Mouse (Mus musculus) limb, embryonic 12.5 days (tissue): ENCODE results near the gene Ankrd54. TPM values are rescaled to one million over a fixed set of nuclear protein-coding genes. Genes with fewer than 3 reads are reported as not detected.
"Not testable (repeated sequence)": the region's sequence is repeated elsewhere in the genome, so short reads cannot be mapped to it uniquely, and the experiment has no call there.

Experiments
- ATAC-seq: fragments of 200-750 bp; cut with Nextera tagmentation; 2 replicates; pipeline ENCODE4 v1.8.0; 2017; ENCODE audit warnings: low read depth, moderate TSS enrichment; ENCODE audit not compliant: insufficient number of reproducible peaks, insufficient read depth, low FRiP score, low TSS enrichment
- H3K27ac ChIP-seq: fragments of 300-500 bp; sonication (generic); 2 replicates; pipeline ENCODE4 v1.5.1; 2016; ENCODE audit warnings: mild to moderate bottlenecking, moderate library complexity
- H3K27me3 ChIP-seq: fragments of 300-500 bp; sonication (generic); 2 replicates; pipeline ENCODE4 v1.6.1; 2016; ENCODE audit warnings: mild to moderate bottlenecking, moderate library complexity
- H3K36me3 ChIP-seq: fragments of 300-500 bp; sonication (generic); 2 replicates; pipeline ENCODE4 v1.6.1; 2016; ENCODE audit warnings: mild to moderate bottlenecking, moderate library complexity
- H3K4me1 ChIP-seq: fragments of 300-500 bp; sonication (generic); replicated peaks from 2 replicates; pipeline ENCODE4 v1.6.1; 2016
- H3K4me2 ChIP-seq: fragments of 300-500 bp; sonication (generic); 2 replicates; pipeline ENCODE4 v1.6.1; 2016; ENCODE audit warnings: mild to moderate bottlenecking, moderate library complexity
- H3K4me3 ChIP-seq: fragments of 300-500 bp; sonication (generic); replicated peaks from 2 replicates; pipeline ENCODE4 v1.5.1; 2016; ENCODE audit warnings: mild to moderate bottlenecking
- H3K9ac ChIP-seq: fragments of 300-500 bp; sonication (generic); replicated peaks from 2 replicates; pipeline ENCODE4 v1.6.1; 2016; ENCODE audit warnings: mild to moderate bottlenecking, moderate library complexity
- H3K9me3 ChIP-seq: fragments of 300-500 bp; sonication (generic); 2 replicates; pipeline ENCODE4 v1.6.1; 2016; ENCODE audit warnings: mild to moderate bottlenecking, moderate library complexity
- WGBS: fragments of 180-500 bp; shearing (Covaris S2); methylation state at CpG from one replicate; pipeline ENCODE4 v1.1.7; 2016; 5-methylcytosine and 5-hydroxymethylcytosine counted together
- polyA plus RNA-seq: library from polyadenylated mRNA; unstranded; fragments of >200 nt; fragmentation: Nextera tagmentation; extraction: Ambion mirVana; gene quantifications from 2 replicates; pipeline ENCODE4 v1.2.1, GENCODE M21; 2016

The Ankrd54 gene
- polyA plus RNA-seq, 1 experiment from 2014 or later: 67.1 TPM

- not testable (repeated sequence) for ATAC-seq, H3K27ac ChIP-seq, H3K9ac ChIP-seq, H3K4me2 ChIP-seq, H3K4me3 ChIP-seq, H3K4me1 ChIP-seq, H3K9me3 ChIP-seq, H3K27me3 ChIP-seq
- 87% methylated on average over 6 of the region's 6 CpGs for WGBS
- peaks cover 45% of the 10 kb centered on the region for H3K36me3 ChIP-seq
These were observed 54.9 kb downstream of the Ankrd54 start for GRCm38 (mm10) chr15:79007836-79008235.

- no peak overlapping the region for H3K4me3 ChIP-seq
- peaks cover 53% of the 10 kb centered on the region for H3K36me3 ChIP-seq
- H3K9me3 ChIP-seq: no peaks in the 10 kb centered on the region
- no peak overlapping the region for H3K4me2 ChIP-seq
- H3K27me3 ChIP-seq: no peaks in the 10 kb centered on the region
- H3K9ac ChIP-seq: no peak overlapping the region
- no peak for ATAC-seq
- no peak overlapping the region for H3K27ac ChIP-seq
- H3K4me1 ChIP-seq: 0 out of 2 replicates have a peak, but pooled peaks cover 3% of the 10 kb centered on the region
- 88% methylated on average over 5 of the region's 5 CpGs for WGBS
These were observed 55.6 kb downstream of the Ankrd54 start for GRCm38 (mm10) chr15:79007059-79007458.

GRCm38 (mm10) chr15:79006638-79007037, 56.1 kb downstream of the Ankrd54 start:
- H3K4me3 ChIP-seq: no peak overlapping the region
- no peak overlapping the region for H3K9ac ChIP-seq
- no peaks in the 10 kb centered on the region for H3K9me3 ChIP-seq
- no peak overlapping the region for H3K27ac ChIP-seq
- H3K4me2 ChIP-seq: no peak overlapping the region
- ATAC-seq: no peak
- 0 out of 2 replicates have a peak, but pooled peaks cover 3% of the 10 kb centered on the region for H3K4me1 ChIP-seq
- no peaks in the 10 kb centered on the region for H3K27me3 ChIP-seq
- peaks cover 57% of the 10 kb centered on the region for H3K36me3 ChIP-seq
- WGBS: 73% methylated on average over 3 of the region's 3 CpGs

- H3K4me2 ChIP-seq: no peak overlapping the region
- no peak overlapping the region for H3K27ac ChIP-seq
- H3K27me3 ChIP-seq: no peaks in the 10 kb centered on the region
- no peak for ATAC-seq
- H3K4me1 ChIP-seq: 0 out of 2 replicates have a peak, but pooled peaks cover 3% of the 10 kb centered on the region
- H3K4me3 ChIP-seq: no peak overlapping the region
- H3K36me3 ChIP-seq: peaks cover 68% of the 10 kb centered on the region
- no peaks in the 10 kb centered on the region for H3K9me3 ChIP-seq
- 84% methylated on average over 9 of the region's 9 CpGs for WGBS
- H3K9ac ChIP-seq: no peak overlapping the region
These were observed 57.1 kb downstream of the Ankrd54 start for GRCm38 (mm10) chr15:79005581-79005980.

Other genes starting within 250 kb of the Ankrd54 start
- 14.3 and 15.8 TPM in 2 replicates for gene Cdc42ep1, start 220.3 kb downstream of the Ankrd54 start, polyA plus RNA-seq
- gene Lgals2, start 207.4 kb downstream of the Ankrd54 start, polyA plus RNA-seq: not detected in 2 replicates
- gene Gga1, start 185.7 kb downstream of the Ankrd54 start, polyA plus RNA-seq: 45.9 and 47.4 TPM in 2 replicates
- gene Gm49510, start 163.2 kb downstream of the Ankrd54 start, polyA plus RNA-seq: 0.16 and 0.41 TPM in 2 replicates
- 37.0 and 40.3 TPM in 2 replicates for gene Sh3bp1, start 163.1 kb downstream of the Ankrd54 start, polyA plus RNA-seq
- 36.5 and 36.8 TPM in 2 replicates for gene Pdxp, start 149.0 kb downstream of the Ankrd54 start, polyA plus RNA-seq
- gene Lgals1, start 136.2 kb downstream of the Ankrd54 start, polyA plus RNA-seq: 922 and 966 TPM in 2 replicates
- 61.1 and 61.6 TPM in 2 replicates for gene Nol12, start 128.0 kb downstream of the Ankrd54 start, polyA plus RNA-seq
- gene Triobp, start 115.2 kb downstream of the Ankrd54 start, polyA plus RNA-seq: 37.9 and 42.2 TPM in 2 replicates
- gene H1f0, start 34.4 kb downstream of the Ankrd54 start, polyA plus RNA-seq: 677 and 728 TPM in 2 replicates
- 0.18 TPM in 1 of 2 replicates, not detected in the other for gene Galr3, start 21.0 kb downstream of the Ankrd54 start, polyA plus RNA-seq
- 232 and 241 TPM in 2 replicates for gene Eif3l, start 12.3 kb upstream of the Ankrd54 start, polyA plus RNA-seq
- 12.2 and 13.0 TPM in 2 replicates for gene Micall1, start 46.0 kb upstream of the Ankrd54 start, polyA plus RNA-seq
- gene Polr2f, start 78.1 kb upstream of the Ankrd54 start, polyA plus RNA-seq: 353 and 382 TPM in 2 replicates
- 4.1 and 8.4 TPM in 2 replicates for gene 1700088E04Rik, start 78.4 kb upstream of the Ankrd54 start, polyA plus RNA-seq
- gene Sox10, start 102.3 kb upstream of the Ankrd54 start, polyA plus RNA-seq: 4.1 and 4.4 TPM in 2 replicates
- 53.7 and 55.5 TPM in 2 replicates for gene Pick1, start 166.3 kb upstream of the Ankrd54 start, polyA plus RNA-seq
- gene Gm49486, start 166.5 kb upstream of the Ankrd54 start, polyA plus RNA-seq: 0.68 and 0.76 TPM in 2 replicates
- gene Slc16a8, start 191.9 kb upstream of the Ankrd54 start, polyA plus RNA-seq: 0.30 and 0.42 TPM in 2 replicates
- 8.6 and 10.0 TPM in 2 replicates for gene Baiap2l2, start 222.6 kb upstream of the Ankrd54 start, polyA plus RNA-seq